Mouse (Mus musculus) inflammation-experienced regulatory T-cells, adult 6 months (primary cell): ENCODE measurements around the gene Pir. TPM values are rescaled to one million over a fixed set of nuclear protein-coding genes. Genes with fewer than 3 reads are reported as not detected.

ENCODE experiments used
- ATAC-seq: one replicate; pipeline ENCODE4 v1.8.0; 2017
- polyA plus RNA-seq, 3 experiments: library from polyadenylated mRNA; unstranded; fragments of 100-300 nt; shearing (Covaris generic); gene quantifications; one replicate each; pipeline ENCODE4 v1.2.1; 2017

Pir gene
- not detected for polyA plus RNA-seq

- no peak for ATAC-seq
Observed at GRCm38 (mm10) chrX:164269285-164269761, at the start of gene Pir. TSS of gene Pir (plus strand) at chrX:164269371.

- peak; percentile 50 for ATAC-seq
Observed at GRCm38 (mm10) chrX:164221989-164222388, 47.2 kb upstream of the Pir start.

GRCm38 (mm10) chrX:164233380-164233779 lies 35.8 kb upstream of the Pir start:
- no peak for ATAC-seq

- no peak for ATAC-seq
Observed at GRCm38 (mm10) chrX:164245714-164246113, 23.5 kb upstream of the Pir start.

- no peak for ATAC-seq
Observed at GRCm38 (mm10) chrX:164246722-164247121, 22.4 kb upstream of the Pir start.

GRCm38 (mm10) chrX:164256527-164256926 lies 12.6 kb upstream of the Pir start:
- no peak for ATAC-seq

GRCm38 (mm10) chrX:164258057-164258456 lies 11.1 kb upstream of the Pir start, which contains the start of gene Bmx:
TSS of gene Bmx (minus strand) at chrX:164258193.
- ATAC-seq: no peak

- no peak for ATAC-seq
Observed at GRCm38 (mm10) chrX:164258662-164259061, 10.5 kb upstream of the Pir start.

GRCm38 (mm10) chrX:164262286-164262685 lies 6.9 kb upstream of the Pir start:
- ATAC-seq: no peak

- ATAC-seq: no peak
Observed at GRCm38 (mm10) chrX:164264861-164265260, 4.3 kb upstream of the Pir start.

GRCm38 (mm10) chrX:164270603-164271002 lies 1.4 kb downstream of the Pir start:
- no peak for ATAC-seq

- ATAC-seq: no peak
Observed at GRCm38 (mm10) chrX:164275536-164275935, 6.4 kb downstream of the Pir start.

GRCm38 (mm10) chrX:164280918-164281647 lies 11.9 kb downstream of the Pir start:
- no peak for ATAC-seq

GRCm38 (mm10) chrX:164283808-164284207 lies 14.6 kb downstream of the Pir start:
- no peak for ATAC-seq

- no peak for ATAC-seq
Observed at GRCm38 (mm10) chrX:164287077-164287476, 17.9 kb downstream of the Pir start.

GRCm38 (mm10) chrX:164291147-164291546 lies 22.0 kb downstream of the Pir start:
- ATAC-seq: no peak

- no peak for ATAC-seq
Observed at GRCm38 (mm10) chrX:164306250-164306649, 37.1 kb downstream of the Pir start.

- no peak for ATAC-seq
Observed at GRCm38 (mm10) chrX:164313876-164314275, 44.7 kb downstream of the Pir start.

- ATAC-seq: no peak
Observed at GRCm38 (mm10) chrX:164318554-164318953, 49.4 kb downstream of the Pir start.

- ATAC-seq: no peak
Observed at GRCm38 (mm10) chrX:164320031-164320430, 50.9 kb downstream of the Pir start.

- no peak for ATAC-seq
Observed at GRCm38 (mm10) chrX:164322492-164322891, 53.3 kb downstream of the Pir start.

- no peak for ATAC-seq
Observed at GRCm38 (mm10) chrX:164323391-164323913, 54.3 kb downstream of the Pir start.

- ATAC-seq: no peak
Observed at GRCm38 (mm10) chrX:164330351-164330750, 61.2 kb downstream of the Pir start.

- no peak for ATAC-seq
Observed at GRCm38 (mm10) chrX:164330766-164331165, 61.6 kb downstream of the Pir start.
